Mouse (Mus musculus): ENCODE measurements at regions not wholly inside any gene's neighbourhood (a gene's known extent, or its start where the extent isn't known, plus 50 kb on each side); places are given as distances from the start of the nearest gene placed in this dataset.
A peak's percentile ranks its signal among the peaks of the same experiment; 100 is the strongest.

DNA sequence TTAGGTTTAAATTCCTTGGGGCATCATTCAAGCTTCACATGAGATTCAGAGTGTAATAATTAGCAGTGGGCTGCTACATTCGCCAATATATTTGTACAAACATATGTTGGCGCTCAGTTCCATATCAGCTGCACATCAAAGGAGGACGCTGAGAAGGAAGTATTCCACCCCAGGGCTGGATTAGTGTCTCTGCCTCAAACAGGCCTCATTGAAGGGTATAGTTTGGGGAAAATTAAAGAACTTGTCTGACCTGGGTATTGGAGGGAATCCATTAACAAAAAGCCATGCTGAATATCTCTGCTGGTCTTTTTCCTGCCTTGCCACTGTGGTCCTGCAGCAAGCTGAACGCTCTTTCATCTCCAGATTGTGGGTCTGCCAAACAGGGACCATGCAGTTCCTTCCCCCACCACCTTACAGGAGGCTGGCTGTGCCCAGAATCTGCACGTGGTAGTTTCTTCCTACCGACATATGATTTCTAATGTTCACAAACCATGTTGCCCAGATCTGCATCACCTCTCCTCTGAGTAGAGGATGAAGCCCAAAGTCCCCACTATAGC lies 67.7 kb upstream of the Pitx2 start:
- Histone ChIP-seq H3K9me3 (no peaks in the 10 kb centered on the region), H3K36me3 (no peaks in the 10 kb centered on the region), H3K9ac (replicated peaks) (no peak overlapping the region), H3K4me1 (peaks cover 7% of the 10 kb centered on the region; the same call in 1 of the 2 replicates), H3K27ac (replicated peaks) (no peak overlapping the region), H3K4me2 (replicated peaks) (no peak overlapping the region), H3K4me3 (no peak overlapping the region), H3K27me3 (peaks cover 5% of the 10 kb centered on the region; the same call in 1 of the 2 replicates)
- peak; percentile 65 for ATAC-seq (ENCODE audit: low FRiP score, low read depth)
- 38% methylated on average over 6 of the region's 6 CpGs for whole genome bisulfite sequencing
